Mouse (Mus musculus): ENCODE results near the gene Tfeb.

The Tfeb gene

GRCm38 (mm10) chr17:47711883-47712282 lies 24.9 kb upstream of the Tfeb start:
- DNase-seq (ENCODE audit: low spot score in 2 of 2) = no peak

GRCm38 (mm10) chr17:47712889-47713571 lies 23.8 kb upstream of the Tfeb start:
- DNase-seq (ENCODE audit: low spot score in 2 of 2) = no peak

DNA sequence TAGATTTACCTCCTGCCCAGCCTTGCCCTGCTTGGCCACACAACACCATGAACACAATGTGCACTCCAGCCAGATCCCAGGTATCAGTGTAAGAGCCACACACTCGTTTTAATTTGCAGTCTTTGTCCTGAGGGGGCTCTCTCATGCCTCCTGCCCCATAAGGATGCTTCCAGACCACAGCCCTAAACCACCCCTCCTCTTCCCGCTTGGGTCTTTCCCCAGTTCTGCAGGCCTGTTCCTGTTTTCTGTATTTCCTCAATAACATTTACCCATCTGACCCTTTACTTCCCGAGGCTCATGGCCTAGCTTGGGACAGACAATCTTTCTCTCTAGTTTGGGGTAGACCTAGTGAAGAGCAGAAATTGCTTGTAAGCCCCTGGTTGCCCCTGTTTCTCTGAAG lies 21.8 kb upstream of the Tfeb start:
- DNase-seq (ENCODE audit: low spot score in 2 of 2) = no peak

DNA sequence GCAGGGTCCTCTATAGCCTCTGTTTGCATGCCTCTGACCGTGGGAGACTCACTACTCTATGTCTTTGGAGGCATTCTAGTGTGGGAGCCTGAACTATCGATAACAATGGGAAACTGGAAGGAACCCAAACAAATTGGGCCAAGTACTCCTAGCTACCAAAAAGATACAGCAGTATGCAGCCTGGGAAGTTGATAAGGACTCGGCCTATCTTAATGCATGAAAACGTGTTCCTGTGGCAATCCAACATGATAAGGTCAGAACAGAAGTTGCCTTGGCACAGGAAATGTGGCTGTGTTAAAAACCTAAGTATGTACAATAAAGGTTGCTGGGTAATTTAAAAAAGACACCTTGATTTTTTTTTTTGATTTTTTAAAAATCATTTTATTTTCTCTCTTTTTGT lies 15.6 kb upstream of the Tfeb start:
- DNase-seq (ENCODE audit: low spot score in 2 of 2) = no peak

DNA sequence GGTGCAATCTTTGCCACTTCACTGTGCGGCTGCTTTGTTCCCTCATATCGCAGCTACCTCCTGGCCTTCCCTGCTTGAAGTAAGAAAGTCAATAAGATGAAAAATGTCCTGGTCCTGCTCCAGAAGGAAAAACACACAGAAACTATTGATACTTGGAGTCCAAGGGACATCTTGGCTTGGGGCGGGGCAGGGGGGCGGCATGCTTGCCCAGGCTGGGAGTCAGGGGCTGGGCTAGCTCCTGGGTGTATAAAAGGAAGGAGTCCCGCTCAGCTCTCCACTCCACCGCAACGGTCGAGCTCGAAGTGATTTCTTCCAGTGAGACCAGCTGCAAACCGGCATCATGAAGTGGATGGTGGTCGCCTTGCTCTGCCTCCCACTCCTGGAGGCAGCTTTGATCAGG lies 10.3 kb upstream of the Tfeb start, which contains the start of gene Pgc:
Pgc (plus strand) TSS at position 277 of the 400 bp plus-strand sequence.
- no peak for DNase-seq (ENCODE audit: low spot score in 2 of 2)

DNA sequence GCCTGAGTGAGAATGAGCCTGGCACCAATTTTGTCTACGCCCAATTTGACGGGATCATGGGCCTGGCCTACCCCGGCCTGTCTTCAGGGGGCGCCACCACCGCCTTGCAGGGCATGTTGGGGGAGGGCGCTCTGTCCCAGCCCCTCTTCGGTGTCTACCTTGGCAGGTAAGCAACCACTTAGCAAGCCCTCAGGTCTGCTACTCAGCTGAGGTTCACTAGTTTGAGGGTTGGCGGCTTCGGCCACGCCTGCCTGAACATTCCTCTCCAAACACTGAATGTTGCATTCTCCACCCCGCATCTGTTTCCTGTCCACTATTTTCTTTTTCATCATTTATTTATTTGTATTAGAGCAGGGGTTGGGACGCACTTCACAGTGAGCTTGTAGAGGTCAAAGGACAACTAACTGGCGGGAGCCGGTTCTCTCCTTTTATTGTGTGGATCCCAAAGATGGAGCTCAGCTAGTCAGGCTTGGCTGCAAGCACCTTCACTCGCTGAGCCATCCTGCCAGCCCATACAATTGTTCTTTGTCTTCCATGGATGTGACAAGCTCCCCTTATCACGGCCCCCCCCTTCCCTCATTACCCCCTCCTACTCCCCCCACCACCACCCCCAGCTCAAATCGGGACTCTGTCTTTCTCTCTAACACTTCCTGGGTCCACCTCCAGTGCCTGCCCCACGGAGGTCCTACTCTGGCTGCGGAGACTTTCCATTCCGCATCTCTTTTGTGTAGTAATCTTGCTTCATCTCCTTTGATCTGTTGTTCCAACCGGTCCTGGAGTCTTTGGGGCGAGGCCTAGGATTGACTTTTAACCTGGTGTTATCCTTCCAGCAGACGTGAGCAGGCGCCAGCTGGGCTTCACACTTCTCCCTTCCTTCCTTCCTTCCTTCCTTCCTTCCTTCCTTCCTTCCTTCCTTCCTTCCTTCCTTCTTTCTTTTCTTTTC lies 5.9 kb upstream of the Tfeb start:
- DNase-seq (ENCODE audit: low spot score in 2 of 2) = no peak

GRCm38 (mm10) chr17:47735553-47736100 lies 1.2 kb upstream of the Tfeb start:
- no peak for DNase-seq (ENCODE audit: low spot score in 2 of 2)

DNA sequence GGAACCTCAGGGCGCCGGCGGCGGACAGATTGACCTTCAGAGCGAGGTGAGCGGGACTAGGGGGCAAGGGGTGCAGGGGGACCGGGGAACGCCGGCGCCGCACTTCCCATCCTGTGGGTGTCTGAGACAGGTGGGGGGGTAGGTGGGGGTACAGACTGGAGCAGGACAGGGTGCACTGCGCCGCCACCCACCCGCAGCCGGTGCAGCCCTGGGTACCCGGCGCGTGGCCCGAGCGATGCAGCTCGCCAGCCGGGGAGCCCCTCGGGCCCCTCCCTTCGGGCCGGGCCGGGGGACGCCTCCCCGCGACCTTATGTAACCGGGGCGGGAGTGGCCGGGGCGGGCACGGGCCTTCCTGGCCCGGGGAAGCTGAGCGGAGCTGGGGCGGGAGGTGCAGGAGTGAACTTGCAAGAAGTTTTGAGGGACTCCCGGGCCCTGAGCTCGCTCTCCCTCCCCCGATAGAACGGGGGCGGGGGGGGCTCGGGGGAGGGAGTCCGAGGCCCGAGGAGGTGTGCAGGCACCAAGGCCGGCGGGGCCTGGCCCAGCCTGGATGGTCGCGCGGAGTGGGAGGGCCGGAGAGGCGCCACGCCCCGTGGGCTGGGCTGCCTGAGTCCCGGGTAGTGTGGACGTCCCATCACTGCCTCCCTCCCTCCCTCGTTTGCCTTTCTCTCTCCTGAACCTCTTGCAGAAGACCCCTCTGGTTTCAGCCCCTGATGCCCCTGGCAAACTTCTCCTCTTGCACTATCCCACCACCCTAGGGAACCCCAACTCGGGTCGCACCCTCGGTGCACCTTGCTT lies 638 bp downstream of the Tfeb start:
- DNase-seq (ENCODE audit: low spot score in 2 of 2) = peak; percentile 87

- DNase-seq (ENCODE audit: low spot score in 2 of 2) = peak in 1 of 2 experiments; percentile 33
Measured at GRCm38 (mm10) chr17:47738066-47738878, 1.4 kb downstream of the Tfeb start.

GRCm38 (mm10) chr17:47738879-47739798 lies 2.3 kb downstream of the Tfeb start:
- DNase-seq (ENCODE audit: low spot score in 2 of 2) = no peak

DNA sequence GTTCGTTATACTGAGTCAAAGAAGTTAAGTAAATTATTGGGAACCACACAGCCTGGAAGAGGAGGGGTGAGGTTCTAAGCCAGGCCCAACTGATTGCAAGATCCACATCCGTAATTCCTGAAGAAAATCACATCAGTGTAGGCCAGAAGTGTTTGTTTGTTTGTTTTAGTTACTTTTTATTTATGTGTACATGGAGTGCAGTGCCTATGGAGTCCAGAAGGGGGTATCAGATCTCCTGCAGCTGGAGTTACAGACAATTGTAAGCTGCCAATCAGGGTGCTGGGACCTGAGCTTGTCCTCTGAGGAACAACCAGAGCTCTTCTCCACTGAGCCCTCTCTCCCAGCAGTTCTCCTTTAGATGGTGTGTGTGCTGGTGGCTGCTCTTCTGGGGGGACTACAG lies 3.4 kb downstream of the Tfeb start:
- DNase-seq (ENCODE audit: low spot score in 2 of 2) = no peak

DNA sequence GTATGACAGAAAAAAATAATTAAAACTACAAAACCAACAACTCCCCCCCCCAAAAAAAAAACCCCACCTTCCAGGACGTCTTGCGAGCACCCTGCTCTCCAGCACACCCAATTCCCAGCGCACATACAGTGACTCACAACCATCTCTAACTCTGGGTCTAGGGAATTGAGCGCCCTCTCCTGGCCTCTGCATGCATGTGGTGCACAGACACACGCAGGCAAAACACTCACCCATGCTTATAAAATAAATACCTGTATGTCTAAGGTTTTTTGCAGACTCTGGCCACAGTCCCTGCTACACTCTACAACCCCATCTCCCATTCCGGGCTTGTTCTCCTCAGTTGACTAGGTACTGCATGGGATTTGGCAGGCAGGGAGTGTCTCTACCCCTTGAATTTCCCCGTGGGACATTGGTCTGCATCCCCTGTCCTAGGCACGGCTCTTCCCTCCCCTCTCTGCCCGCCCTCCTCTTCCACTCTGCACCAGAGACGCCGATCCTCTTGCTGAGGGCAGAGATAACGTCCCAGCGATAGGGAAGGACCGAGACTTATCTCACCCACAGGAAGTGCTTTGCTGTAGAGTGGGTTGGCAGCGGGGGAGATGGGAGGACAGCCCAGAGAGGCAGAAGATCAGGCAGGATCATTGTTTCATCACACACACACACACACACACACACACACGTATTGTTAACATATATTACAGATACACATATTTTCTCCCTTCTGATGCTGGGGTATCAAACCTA lies 6.3 kb downstream of the Tfeb start:
- no peak for DNase-seq (ENCODE audit: low spot score in 2 of 2)

GRCm38 (mm10) chr17:47744086-47744485 lies 7.3 kb downstream of the Tfeb start:
- no peak for DNase-seq (ENCODE audit: low spot score in 2 of 2)

- no peak for DNase-seq (ENCODE audit: low spot score in 2 of 2)
Measured at GRCm38 (mm10) chr17:47744746-47745368, 8.0 kb downstream of the Tfeb start.

DNA sequence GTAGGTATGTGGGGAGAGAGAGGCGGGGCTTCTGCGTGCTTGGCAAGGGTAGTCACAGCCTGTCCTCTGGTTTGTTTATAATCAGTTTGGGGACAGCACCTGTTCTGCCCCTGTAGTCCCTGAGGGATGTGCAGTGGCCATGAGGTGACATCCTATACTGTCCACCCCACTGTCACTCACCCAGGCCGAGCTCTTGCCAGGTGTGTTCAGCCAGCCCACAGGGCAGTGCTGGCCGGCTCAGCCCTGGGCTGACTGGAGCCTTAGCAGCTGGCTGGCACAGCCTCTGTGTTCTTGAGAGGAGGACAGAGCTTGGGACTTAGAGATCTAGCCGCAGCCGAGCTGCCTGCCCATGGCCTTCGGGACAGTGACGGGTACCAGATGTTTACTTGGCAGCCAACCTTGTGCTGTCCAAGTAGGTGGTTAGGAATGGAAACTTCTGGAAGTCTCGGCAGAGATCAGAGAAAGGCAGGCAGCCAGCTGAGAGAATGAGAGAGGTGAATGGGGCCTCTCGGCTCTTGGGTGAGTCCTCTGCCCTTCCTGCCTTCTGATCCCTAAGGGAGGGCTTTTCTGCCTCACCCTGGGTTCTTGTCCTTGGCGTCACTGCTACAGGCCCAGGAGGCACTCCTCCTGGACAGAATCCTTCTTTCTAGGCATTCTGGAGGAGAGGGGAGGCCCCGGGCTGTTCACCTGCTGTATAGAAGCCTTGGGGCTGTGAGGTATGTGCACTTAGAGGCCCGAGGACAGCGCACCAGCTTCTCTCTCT lies 12.1 kb downstream of the Tfeb start:
- peak in 1 of 2 experiments; percentile 42 for DNase-seq (ENCODE audit: low spot score in 2 of 2)

DNA sequence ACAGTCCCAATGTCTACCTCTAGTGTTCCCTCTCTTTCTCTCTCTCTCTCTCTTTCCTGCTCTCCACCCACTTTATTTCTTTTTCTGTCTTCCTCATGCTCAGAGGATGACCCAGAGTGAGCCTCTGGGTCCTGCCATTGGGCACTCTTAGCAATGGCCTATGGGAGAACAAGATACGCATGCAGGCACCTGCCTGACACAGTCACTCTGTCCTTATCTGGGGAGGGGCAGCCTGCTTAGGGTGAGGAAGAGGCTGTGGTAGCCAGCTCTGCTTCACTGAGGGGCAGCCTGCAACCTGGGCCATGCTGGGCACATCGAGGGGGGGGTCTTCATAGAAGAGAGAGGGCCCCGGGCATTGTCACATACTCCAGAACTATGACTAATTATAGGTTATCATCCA lies 12.8 kb downstream of the Tfeb start:
- DNase-seq (ENCODE audit: low spot score in 2 of 2) = no peak

DNA sequence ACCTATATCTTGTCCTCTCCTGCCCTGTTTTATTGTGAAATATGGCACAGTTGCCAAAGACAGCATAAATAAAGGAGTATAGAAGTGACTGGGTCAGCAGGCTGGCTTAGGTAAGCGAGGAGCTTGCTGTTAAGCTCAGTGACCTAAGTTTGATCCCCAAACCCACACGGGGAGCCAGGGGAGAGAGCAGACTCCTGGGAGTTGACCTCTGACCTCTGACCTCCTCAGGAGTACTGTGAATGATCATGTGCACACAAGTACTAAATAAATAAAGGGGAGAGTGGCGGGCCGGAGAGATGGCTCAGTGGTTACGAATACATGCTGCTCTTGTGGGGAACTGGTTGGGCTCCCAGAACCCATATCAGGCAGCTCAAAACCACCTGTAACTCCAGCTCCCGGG lies 13.3 kb downstream of the Tfeb start:
- DNase-seq (ENCODE audit: low spot score in 2 of 2) = no peak

- no peak for DNase-seq (ENCODE audit: low spot score in 2 of 2)
Measured at GRCm38 (mm10) chr17:47751811-47752210, 15.0 kb downstream of the Tfeb start.
